Mouse (Mus musculus) left cerebral cortex, adult 18-20 months (tissue): ENCODE measurements at regions not wholly inside any gene's neighbourhood (a gene's known extent, or its start where the extent isn't known, plus 50 kb on each side); places are given as distances from the start of the nearest gene placed in this dataset.

Experiments used
- DNase-seq, 2 experiments: peaks; one replicate each; pipeline ENCODE4 v3.0.0; 2021 to 2022; ENCODE audit warnings: low spot score in 2 of 2, mixed read lengths in 1 of 2

DNA sequence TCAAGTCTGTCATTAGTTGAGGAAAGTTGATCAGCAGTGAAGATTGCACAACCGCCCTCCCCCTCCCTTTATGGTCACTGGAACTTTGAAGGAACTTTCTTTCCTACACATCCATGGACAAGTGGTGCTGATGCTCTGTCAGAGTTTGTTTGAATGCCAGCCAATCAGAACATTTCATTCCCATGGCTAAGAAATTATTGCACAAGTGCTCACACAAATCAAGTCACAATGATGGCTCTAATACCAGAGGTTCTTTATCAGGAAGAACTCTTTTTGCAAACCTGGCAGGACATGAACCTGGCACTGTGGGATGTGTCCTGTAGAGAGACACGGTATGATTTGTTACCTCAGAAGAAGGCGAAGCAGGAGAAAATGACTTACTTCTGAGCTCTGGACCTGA lies 54.3 kb upstream of the Spry2 start:
- no peak for DNase-seq

DNA sequence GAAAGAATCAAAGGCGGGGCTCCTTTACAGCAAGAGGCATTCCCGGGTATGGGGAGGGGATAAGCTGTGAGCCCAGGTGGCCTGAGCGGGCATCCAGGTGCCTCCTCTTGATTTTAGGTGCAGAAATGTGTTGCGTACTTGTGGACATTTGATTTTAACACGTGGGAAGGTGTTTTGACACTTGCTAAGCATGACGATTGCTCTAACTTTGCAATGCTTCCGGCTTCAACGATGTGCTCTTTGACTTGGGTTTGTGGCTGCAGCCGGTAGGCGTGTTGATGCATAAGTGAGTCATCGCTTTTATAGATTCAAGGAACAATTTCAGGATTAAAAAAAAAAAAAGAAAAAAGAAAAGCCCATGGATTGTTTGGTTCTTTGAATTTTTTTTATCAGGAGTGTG lies 58.5 kb upstream of the Spry2 start:
- DNase-seq, result no peak

DNA sequence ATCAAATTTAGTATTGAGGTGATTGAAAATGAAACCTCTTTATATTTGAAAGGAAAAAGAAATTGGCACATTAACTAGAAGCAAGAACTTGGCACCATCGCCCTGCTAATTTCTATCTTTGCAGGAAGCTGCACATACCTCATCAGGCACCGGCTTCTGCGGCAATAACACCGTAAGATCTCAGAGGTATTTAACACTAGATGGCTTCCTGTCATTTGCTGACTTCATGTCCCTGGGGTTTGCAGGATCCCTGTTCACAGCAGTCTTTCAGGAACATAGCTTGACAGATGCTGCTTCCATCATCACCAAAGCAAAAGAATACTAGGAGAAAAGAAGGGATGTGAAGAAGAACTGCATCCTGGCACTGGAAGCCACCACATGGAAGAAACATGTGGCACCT lies 60.2 kb upstream of the Spry2 start:
- DNase-seq, result no peak

DNA sequence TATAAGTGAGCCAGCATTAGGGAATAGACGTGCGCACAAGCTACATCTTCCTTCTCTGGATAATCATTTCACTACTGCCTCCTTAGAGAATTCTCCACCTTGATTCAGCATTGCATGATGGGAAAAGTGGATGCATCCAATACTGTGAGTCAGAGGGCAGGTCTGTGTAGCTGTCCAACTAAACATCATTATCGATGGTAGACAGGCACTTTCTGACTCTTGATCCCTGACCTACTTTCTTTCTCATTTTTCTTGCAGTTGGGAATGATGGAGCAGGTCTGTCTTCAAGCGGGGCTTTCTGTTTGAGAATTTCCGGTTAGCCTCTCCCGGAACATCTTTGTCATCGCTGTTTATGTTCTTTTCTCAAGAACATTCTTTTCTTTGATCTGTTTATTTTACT lies 61.4 kb upstream of the Spry2 start:
- no peak for DNase-seq

DNA sequence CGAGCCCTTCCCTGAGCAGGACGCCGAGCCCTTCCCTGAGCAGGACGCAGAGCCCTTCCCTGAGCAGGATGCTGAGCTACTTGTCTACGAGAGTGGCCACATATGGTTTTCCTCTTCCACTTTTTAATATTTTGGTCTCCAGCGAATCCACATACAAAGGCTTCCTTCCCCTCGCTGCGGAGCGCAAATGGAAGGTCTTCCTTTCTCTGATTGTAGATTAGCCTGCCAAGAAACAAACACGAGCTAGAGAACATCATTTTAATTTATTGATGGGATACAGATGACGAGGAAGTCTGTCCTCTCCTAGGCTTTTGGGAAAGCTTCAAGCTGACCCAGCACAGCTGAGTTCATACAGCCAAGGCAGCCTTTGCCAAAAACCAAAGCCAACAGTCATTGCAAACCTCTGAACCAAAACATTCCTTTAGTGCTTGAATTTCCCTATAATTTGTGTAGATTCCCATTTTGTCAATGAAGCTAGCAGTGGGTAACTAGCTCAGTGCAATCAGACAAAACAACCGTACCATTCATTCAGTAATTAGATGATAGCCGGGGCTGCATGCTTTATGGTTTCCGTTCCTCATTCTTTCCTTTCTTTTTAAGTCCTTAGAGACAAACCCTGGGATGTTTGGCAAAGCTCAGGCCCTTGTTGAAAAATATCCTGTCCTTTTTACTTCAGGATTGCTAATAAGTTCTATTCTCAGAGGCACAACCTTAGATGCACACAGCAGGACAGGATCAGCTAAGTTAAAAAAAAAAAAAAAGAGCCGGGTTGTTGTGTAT lies 83.1 kb upstream of the Spry2 start:
- no peak for DNase-seq

DNA sequence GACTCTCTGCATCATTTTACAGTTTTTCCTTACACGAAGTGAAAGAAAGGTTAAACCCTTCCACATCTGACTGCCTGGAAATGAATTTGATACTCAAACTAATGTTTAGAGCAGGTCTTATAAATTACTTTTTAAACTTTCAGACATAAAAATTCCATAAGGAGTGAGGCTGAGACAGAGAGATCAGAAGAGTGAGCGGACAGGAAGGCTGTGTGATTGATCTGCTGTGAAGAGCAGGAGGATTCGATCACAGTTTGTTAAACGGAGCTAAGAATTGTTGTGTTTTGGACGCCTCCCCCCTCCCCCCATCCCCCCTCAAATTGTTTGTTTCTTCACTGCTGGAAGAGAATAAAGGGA lies 83.7 kb upstream of the Spry2 start:
- DNase-seq, result no peak

DNA sequence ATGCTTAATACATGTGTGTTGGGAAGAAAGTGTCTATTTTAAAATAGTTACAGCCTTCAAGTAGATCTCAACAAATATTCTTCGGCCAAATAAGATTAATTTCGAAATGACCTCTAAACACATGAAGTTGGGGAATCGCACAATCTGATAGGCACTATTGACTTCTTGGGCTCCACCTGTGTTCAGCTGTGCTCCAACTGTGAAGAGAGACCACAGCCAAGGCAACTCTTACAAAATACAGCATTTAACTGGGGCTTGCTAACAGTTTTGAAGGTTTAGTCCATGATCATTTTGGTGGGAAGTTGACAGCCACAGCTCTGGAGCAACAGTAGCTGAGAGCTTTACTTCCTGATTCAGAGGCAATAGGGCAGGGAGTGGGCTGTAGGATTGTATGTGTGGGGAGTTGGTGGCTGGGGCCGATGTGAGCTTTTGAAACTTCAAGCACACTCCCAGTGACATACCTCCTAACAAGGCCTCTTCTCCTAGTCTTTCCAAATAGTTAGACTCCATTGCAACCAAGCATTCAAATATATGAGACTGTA lies 90.8 kb upstream of the Spry2 start:
- DNase-seq, result no peak

DNA sequence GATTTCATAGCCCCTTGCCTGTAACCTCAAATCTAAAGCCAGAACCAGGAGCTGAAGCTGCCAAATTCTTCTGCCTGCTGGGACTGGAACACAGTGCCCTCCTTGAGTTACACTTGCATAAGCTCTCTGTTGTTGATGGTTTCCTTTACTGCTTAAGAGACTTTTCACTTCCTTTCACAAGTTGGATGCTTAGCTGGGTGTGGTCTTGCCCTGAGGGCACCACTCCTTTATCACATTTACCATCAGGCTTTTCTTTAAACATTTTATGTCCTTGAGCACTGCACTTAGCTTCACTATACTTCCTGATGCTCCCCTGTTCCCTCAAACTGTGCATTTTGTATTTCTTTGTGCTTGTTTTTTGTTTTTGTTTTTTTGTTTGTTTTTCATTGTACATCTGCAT lies 92.1 kb upstream of the Spry2 start:
- DNase-seq, result no peak

DNA sequence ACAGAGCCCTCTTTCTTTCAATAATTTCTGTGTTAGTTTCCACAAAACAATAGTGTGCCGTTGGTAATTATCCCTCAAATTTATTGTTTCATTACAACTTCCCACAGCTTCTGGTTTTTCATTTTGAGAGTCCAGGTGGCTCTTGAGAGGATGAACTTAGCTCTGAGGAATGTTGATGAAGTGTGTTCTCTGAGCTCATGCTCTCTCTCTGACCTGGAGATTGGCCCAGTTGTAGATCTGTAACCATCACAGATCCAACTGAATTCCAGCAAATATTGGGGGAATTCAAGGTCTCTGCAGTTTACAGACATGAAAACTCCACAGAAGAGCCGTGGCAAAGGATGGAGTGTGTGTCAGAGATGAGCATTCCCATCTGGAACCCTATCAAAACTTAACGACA lies 96.5 kb upstream of the Spry2 start:
- DNase-seq, result no peak

DNA sequence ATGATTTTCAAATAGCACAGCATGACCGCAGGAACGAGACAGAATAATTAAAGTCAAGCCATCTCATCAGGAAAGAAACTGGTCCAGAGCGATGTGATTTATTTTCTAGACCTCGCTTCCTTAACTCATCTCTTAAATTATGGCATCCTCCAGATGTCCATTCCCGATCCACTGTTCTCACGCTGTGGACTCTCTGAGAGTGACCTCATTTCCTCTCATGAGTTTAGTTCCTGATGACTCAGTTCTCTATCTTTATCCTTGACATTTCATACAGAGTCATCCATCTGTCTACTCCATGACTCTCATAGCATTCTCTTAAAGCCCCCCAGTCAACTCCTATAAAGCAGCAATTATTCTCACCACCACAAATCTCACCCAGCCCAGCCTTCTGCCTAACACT lies 103.2 kb upstream of the Spry2 start:
- DNase-seq, result peak in 1 of 2 experiments; percentile 8

DNA sequence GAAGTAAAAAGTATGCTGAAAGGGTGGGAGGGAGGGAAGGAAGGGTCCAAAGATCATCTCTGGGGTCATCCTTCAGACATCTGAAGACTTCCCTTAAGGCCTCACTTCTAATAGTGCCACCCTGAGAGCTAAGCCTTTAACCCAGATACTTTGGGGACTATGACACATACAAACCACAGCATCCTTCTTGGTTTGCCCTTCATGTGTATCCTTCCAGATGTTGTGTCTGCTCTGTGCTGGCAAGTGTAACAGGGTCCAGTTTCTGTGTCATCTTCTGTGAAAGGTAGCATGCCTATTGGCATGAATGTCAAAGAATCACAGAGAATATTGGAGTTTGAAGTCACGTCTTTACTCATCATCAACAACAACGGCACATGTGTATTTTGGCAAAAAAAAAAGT lies 98.2 kb upstream of the Trim52 start:
- no peak for DNase-seq

DNA sequence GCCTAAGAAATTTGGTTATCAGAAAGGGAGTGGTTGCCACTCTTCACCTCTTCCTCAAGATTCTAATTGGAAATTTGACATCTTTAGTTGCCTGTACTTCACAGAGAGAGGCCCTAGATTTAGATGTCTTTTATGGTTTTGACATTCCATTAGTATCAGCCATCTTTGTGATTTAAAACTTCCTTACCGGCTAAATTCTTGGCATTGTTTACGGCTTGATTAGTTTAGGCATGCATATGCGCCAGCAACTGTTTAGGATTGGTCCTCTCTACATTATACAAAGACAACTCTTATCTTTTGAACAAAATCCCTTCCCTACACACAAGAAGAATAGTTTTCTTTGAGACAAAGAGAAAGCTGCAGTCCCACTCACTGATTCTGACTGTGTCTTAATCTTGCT lies 97.0 kb upstream of the Trim52 start:
- DNase-seq, result no peak

DNA sequence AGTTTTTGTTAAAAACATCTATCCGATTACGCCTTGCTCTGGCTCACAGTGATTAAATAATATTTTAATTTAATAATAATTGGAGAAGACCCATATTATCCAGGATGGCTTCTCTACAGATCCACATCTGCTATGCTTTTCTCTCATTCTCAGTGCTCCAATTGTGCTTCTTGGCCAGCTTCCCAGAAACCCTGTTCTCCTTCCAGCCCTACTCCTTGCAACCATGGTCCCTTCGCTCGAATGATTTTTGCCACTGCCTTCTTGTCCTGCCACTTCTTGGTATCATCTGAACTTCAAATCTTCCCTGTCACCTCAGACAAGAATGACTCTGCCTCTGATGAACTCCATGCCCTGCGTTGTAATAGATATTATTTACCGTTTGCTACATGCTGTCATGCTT lies 95.0 kb upstream of the Trim52 start:
- peak; percentile 10 to 22 for DNase-seq

DNA sequence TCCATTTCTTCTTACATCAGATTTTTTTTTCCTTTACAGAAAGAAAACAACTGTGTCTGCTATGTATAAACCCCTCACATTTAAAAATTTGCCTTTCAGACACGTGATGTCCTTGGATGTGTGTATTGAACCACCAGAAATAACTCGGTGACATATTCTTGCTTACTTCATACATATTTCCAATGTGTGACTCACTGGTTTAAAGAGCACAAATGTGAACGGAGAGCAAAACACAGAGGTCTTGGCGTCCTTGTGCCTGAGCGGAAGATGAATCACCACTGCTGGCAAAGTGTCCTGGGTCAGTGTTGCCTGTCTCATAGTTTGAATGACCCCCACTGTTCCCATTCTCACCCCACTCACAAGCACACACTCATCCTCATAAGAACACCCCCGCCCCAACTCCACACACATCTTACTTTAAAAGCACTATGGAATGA lies 94.0 kb upstream of the Trim52 start:
- peak; percentile 23 to 46 for DNase-seq

DNA sequence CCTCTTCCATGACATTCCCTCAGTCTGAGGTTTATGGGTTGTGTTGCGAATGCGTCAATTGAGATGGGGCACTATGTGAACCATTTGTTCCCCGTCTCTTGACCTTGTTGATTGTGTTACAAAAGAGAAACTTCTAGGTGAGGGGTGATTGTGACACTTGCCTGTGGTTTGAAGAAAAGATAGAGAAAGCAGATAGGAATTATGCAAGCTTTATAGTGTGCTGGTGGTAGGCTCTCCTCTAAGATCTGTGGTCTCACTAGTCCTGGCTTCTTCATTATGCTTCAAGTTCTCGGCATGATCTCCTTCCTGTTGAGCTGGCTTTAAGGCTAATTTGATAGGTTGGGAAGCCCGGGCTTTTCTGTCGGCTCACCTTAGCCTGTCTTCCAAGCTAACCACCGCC lies 83.2 kb upstream of the Trim52 start:
- no peak for DNase-seq

DNA sequence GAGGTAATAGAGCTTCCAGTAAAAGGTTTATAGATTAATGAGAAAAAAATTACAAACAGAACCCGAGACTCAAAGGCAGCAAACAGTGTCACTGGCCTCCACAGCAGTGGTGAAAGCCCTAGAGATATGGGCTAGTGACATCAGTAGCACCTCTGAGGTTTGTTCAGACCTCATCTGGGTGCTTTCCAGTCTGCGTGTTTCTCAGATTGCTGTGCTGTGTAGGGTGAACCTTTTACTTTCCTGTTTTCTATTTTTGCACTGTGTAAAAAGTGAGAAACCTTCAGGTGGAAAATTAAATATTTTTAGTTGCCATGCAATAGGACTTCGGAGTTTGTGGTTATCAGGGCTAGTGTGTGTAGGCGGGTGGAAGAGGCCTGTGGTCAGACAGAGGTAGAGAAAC lies 79.2 kb upstream of the Trim52 start:
- no peak for DNase-seq

DNA sequence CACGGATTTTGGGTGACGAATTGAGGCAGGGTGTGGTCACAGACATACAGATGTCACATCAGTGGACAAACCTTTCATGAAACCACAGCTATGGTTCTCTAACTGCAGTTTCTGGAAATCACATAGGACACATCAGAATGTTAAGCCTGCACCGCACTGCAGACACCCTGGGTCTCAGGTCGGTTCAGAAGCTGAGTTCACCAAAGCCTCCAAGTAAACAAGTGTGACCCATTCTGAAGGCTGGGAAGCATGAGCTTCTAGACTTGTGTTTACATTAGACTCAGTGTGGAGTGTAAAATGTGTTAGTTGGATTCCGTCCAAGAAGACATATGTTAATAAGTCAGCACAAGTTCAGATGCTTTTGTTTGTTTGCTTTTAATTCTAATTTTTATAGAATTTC lies 78.3 kb upstream of the Trim52 start:
- no peak for DNase-seq

DNA sequence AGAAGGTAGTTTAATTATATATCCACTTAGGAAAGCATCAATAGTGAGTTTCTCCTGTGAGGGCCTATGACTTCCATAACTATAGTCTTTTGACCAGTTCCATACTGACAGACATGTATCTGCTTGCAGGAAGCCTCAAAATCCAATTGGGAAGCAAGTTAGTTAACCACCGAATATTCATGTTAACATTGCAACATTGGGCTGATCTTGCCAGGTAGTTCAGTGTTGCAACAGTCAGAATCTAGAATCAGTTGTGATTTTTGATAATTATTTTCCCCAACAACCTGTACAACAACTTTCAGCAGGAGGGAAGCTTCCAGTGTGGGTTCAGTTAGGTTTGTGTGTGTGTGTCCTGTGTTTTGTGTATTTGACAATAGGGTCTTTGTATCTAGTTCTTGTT lies 74.9 kb upstream of the Trim52 start:
- DNase-seq, result no peak

DNA sequence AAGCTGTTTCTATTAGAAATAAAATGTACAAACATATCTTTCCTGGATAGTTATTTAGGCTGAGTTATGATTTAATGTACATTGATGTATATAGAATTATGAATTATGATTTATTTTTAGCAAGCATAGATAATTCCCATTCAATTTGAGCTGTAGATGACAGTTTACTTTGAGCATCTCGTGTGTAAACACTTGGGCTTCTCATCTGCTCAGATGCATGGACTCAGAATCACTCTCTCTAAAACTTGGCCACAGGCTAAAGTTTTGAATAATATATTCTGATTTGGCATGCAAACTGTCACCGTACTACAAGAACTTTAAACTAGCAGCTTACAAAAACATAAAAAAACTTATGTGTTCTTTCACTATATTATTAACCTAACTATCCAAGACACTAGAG lies 72.2 kb upstream of the Trim52 start:
- no peak for DNase-seq

DNA sequence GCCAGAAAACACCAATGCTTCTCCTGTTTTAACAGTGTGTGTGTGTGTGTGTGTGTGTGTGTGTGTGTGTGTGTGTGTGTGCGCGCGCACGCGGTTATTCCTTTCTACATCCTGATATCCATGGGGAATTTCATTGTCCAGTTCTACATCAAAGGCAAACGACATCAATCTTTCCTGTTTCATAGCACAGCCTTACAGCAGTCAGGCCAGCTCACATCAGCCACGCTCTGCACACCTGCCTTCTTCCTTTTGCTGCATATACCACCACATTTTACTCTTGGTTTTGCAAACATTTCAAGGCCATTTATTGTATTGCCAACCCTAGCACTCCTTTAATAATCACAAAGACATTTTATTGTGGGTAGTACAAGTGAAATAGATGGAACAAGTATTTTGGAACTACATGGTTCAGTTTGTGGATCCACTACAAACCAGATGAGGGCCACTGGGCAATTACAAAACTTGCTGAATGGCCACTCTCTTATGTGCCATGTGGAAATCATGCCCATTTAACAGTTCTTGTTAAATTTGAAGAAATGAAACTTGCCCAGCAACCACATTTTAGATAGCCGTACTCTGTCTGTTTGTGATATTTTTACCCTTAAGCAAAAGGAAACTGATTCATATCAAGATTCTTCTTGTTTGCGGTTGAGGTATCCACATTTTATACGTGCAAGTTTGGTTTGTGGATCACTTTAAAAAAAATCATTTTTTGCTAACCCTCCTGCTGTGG lies 70.9 kb upstream of the Trim52 start:
- no peak for DNase-seq

DNA sequence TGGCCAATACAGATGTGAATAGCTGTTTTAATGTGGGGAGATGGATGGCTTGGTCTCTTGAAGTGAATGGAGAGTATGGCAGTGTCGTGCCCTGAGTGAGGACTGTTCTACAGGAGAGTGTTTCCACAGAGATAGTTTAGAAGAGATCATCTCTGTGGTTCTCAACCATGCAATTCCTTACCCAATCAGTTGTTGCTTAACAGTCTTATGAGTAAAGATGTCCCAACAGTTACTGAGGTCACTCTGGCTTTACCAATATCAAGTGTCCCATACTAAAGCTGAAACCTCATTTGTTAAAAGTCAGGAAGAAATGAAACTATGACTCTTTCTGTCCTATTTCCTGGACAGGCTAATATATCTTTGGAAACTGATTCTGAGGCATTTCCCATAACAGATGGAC lies 61.7 kb upstream of the Trim52 start:
- no peak for DNase-seq

DNA sequence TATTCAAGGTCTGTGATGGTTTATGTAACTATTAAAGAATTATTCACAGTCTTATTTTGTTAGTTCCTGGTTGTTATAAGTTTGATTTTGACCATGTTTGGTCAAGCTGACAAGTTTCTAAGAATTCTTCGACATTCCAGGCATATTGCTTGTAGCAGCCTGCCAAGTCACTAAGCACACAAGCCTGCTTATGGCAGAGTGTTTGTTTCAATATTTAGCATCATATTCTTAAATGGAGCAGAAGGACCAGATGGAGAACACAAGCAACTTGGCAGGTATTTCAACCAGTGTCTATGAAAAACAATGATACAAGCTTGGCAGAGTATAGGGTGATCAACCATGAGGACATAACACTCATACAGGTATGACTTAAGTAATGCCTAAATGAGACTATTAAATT lies 55.8 kb upstream of the Trim52 start:
- no peak for DNase-seq
